Mouse (Mus musculus) macrophage (primary cell): ENCODE data around the gene Lats2. TPM values are rescaled to one million over a fixed set of nuclear protein-coding genes. Genes with fewer than 3 reads are reported as not detected.
"Not testable (repeated sequence)": the region's sequence is repeated elsewhere in the genome, so short reads cannot be mapped to it uniquely, and the experiment has no call there.

ENCODE experiments used
- H3K27ac ChIP-seq: fragments of 350-480 bp; formaldehyde crosslinking; 2 replicates; pipeline ENCODE4 v1.9.0; 2021
- H3K36me3 ChIP-seq: fragments of 350-480 bp; formaldehyde crosslinking; 2 replicates; pipeline ENCODE4 v1.9.0; 2021; ENCODE audit errors: inconsistent target
- H3K4me3 ChIP-seq: fragments of 350-480 bp; formaldehyde crosslinking; 2 replicates; pipeline ENCODE4 v1.9.0; 2021; ENCODE audit errors: inconsistent target
- H3K79me2 ChIP-seq: fragments of 350-480 bp; formaldehyde crosslinking; 2 replicates; pipeline ENCODE4 v1.9.0; 2021; ENCODE audit errors: inconsistent target
- WGBS: methylation state at CpG from one replicate; pipeline ENCODE4 v1.1.7; 2026; ENCODE audit warnings: inconsistent platforms; ENCODE audit not compliant: missing documents; 5-methylcytosine and 5-hydroxymethylcytosine counted together
- polyA plus RNA-seq: library from polyadenylated mRNA; stranded (reverse); fragments of 250-400 nt; gene quantifications from 3 replicates; pipeline ENCODE4 v1.2.4, GENCODE M21; 2018; ENCODE audit warnings: inconsistent platforms

Gene Lats2
- polyA plus RNA-seq, 1 experiment from 2014 or later = 11.3 TPM

- Histone ChIP-seq H3K4me3 (no peak overlapping the region), H3K36me3 (peaks cover 63% of the 10 kb centered on the region), H3K79me2 (no peaks in the 10 kb centered on the region), H3K27ac (no peak overlapping the region)
- WGBS = 94% methylated on average over 15 of the region's 15 CpGs
These were observed 62.1 kb downstream of the Lats2 start for GRCm38 (mm10) chr14:57696066-57696465.

- Histone ChIP-seq H3K36me3 (peaks cover 63% of the 10 kb centered on the region), H3K4me3 (no peak overlapping the region)
These were observed 62.6 kb downstream of the Lats2 start for GRCm38 (mm10) chr14:57695550-57695949.

GRCm38 (mm10) chr14:57694246-57694645 lies 63.9 kb downstream of the Lats2 start:
- peaks cover 62% of the 10 kb centered on the region for H3K36me3 ChIP-seq
- 90% methylated on average over 14 of the region's 16 CpGs for WGBS
- no peak overlapping the region for H3K4me3 ChIP-seq

More at GRCm38 (mm10) chr14:57695550-57695949, 62.6 kb downstream of the Lats2 start:
- H3K27ac ChIP-seq = no peak overlapping the region
- 91% methylated on average over 8 of the region's 8 CpGs for WGBS
- no peaks in the 10 kb centered on the region for H3K79me2 ChIP-seq

GRCm38 (mm10) chr14:57692517-57693130 lies 65.6 kb downstream of the Lats2 start:
- Histone ChIP-seq H3K36me3 (peaks cover 54% of the 10 kb centered on the region), H3K27ac (no peak overlapping the region), H3K79me2 (no peaks in the 10 kb centered on the region), H3K4me3 (no peak overlapping the region)
- WGBS = 63% methylated on average over 17 of the region's 17 CpGs

More at GRCm38 (mm10) chr14:57694246-57694645, 63.9 kb downstream of the Lats2 start:
- no peaks in the 10 kb centered on the region for H3K79me2 ChIP-seq
- H3K27ac ChIP-seq = no peak overlapping the region

- no peak overlapping the region for H3K27ac ChIP-seq
These were observed 66.9 kb downstream of the Lats2 start for GRCm38 (mm10) chr14:57691316-57691715.

GRCm38 (mm10) chr14:57690681-57691080 lies 67.5 kb downstream of the Lats2 start:
- 96% methylated on average over 8 of the region's 8 CpGs for WGBS
- H3K79me2 ChIP-seq = no peaks in the 10 kb centered on the region
- H3K36me3 ChIP-seq = peaks cover 38% of the 10 kb centered on the region
- no peak overlapping the region for H3K4me3 ChIP-seq
- no peak overlapping the region for H3K27ac ChIP-seq

More at GRCm38 (mm10) chr14:57691316-57691715, 66.9 kb downstream of the Lats2 start:
- WGBS = 95% methylated on average over 24 of the region's 24 CpGs
- peaks cover 44% of the 10 kb centered on the region for H3K36me3 ChIP-seq
- H3K79me2 ChIP-seq = no peaks in the 10 kb centered on the region
- no peak overlapping the region for H3K4me3 ChIP-seq

GRCm38 (mm10) chr14:57688066-57688465 lies 70.1 kb downstream of the Lats2 start:
- not testable (repeated sequence) for H3K79me2 ChIP-seq, H3K27ac ChIP-seq, H3K4me3 ChIP-seq
- H3K36me3 ChIP-seq = peaks cover 16% of the 10 kb centered on the region; the same call in 1 of the 2 replicates
- WGBS = 100% methylated on average over 6 of the region's 7 CpGs

- Histone ChIP-seq H3K36me3 (peaks cover 16% of the 10 kb centered on the region; the same call in 1 of the 2 replicates), H3K79me2 (no peaks in the 10 kb centered on the region), H3K4me3 (no peak overlapping the region), H3K27ac (no peak overlapping the region)
- 96% methylated on average over 5 of the region's 5 CpGs for WGBS
These were observed 70.7 kb downstream of the Lats2 start for GRCm38 (mm10) chr14:57687441-57687840.

- Histone ChIP-seq H3K4me3 (no peak overlapping the region), H3K79me2 (no peaks in the 10 kb centered on the region), H3K27ac (no peak overlapping the region), H3K36me3 (peaks cover 12% of the 10 kb centered on the region; the same call in 1 of the 2 replicates)
- 87% methylated on average over 6 of the region's 6 CpGs for WGBS
These were observed 71.5 kb downstream of the Lats2 start for GRCm38 (mm10) chr14:57686647-57687046.

GRCm38 (mm10) chr14:57684579-57684978 lies 73.6 kb downstream of the Lats2 start:
- no peaks in the 10 kb centered on the region for H3K79me2 ChIP-seq
- no peak overlapping the region for H3K4me3 ChIP-seq
- WGBS = 0% methylated on average over 1 of the region's 1 CpGs
- H3K27ac ChIP-seq = no peak overlapping the region
- H3K36me3 ChIP-seq = no peaks in the 10 kb centered on the region

GRCm38 (mm10) chr14:57682751-57683150 lies 75.4 kb downstream of the Lats2 start:
- Histone ChIP-seq H3K36me3 (no peaks in the 10 kb centered on the region), H3K27ac (no peak overlapping the region), H3K4me3 (no peak overlapping the region), H3K79me2 (no peaks in the 10 kb centered on the region)
- WGBS = 97% methylated on average over 4 of the region's 4 CpGs

- Histone ChIP-seq H3K79me2 (no peaks in the 10 kb centered on the region), H3K27ac (no peak overlapping the region), H3K4me3 (no peak overlapping the region), H3K36me3 (no peaks in the 10 kb centered on the region)
- WGBS = 19% methylated on average over 4 of the region's 5 CpGs
These were observed 78.1 kb downstream of the Lats2 start for GRCm38 (mm10) chr14:57679958-57680535.

GRCm38 (mm10) chr14:57679523-57679922 lies 78.7 kb downstream of the Lats2 start:
- 36% methylated on average over 1 of the region's 1 CpGs for WGBS
- H3K4me3 ChIP-seq = no peak overlapping the region
- H3K79me2 ChIP-seq = no peaks in the 10 kb centered on the region
- H3K36me3 ChIP-seq = no peaks in the 10 kb centered on the region
- H3K27ac ChIP-seq = no peak overlapping the region

GRCm38 (mm10) chr14:57675481-57675880 lies 82.7 kb downstream of the Lats2 start:
- Histone ChIP-seq H3K36me3 (no peaks in the 10 kb centered on the region), H3K4me3 (no peak overlapping the region), H3K79me2 (no peaks in the 10 kb centered on the region), H3K27ac (no peak overlapping the region)
- WGBS = 78% methylated on average over 2 of the region's 2 CpGs

- Histone ChIP-seq H3K4me3 (peak overlapping the region; percentile 77), H3K79me2 (peaks cover 53% of the 10 kb centered on the region), H3K36me3 (no peaks in the 10 kb centered on the region), H3K27ac (peak overlapping the region; percentile 55)
- WGBS = 0% methylated on average over 10 of the region's 10 CpGs
These were observed 92.6 kb downstream of the Lats2 start for GRCm38 (mm10) chr14:57665628-57665950.
